ENCODE assay signal across 9 mouse cellular contexts in the genomic region with DNA sequence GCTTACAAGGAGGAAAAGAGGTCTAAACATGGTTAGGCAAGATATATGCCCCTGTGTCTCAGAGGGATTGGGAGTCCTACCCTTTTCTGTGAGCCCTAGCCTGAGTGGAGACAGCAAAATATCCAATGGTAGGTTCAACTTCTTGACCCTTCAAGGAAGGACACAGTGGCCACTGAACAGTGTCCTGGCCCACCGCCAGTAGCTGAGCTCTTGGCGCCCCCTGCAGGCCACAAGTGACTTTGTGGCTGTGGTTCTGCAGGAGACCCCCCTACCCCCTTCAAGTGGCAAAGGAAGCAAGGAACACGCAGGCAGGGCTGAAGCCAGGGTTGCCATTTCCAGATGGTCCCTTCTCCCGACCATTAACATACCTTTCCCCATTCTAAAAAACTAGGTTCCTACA. TPM values are rescaled to one million over a fixed set of nuclear protein-coding genes. Genes with fewer than 3 reads are reported as not detected.
A peak's percentile ranks its signal among the peaks of the same experiment; 100 is the strongest.
DNase-seq lines count a peak whose midpoint lies in the region; ATAC-seq and TF ChIP-seq lines count a peak whose summit lies in the region.
"Had no signal": no experiment of that assay in that cellular context is flagged by ENCODE, and none has a peak within 500 bp of the region (broad histone marks: within the 10 kb centered on the region; RNA-seq: fewer than 3 reads in every experiment).

No protein-coding gene starts in this region.

- DNase-seq in heart, postnatal 0 days (ENCODE audit: low spot score) = peak; percentile 52
- no peak for DNase-seq in heart, adult 9 months (ENCODE audit: low spot score in 2 of 2)
- DNase-seq in 3T3-L1 (ENCODE audit: low read depth, low spot score) = peak; percentile 51
- peak; percentile 11 for DNase-seq in T-cell, adult 2 months (ENCODE audit: low spot score)
- peak; percentile 86 for DNase-seq in kidney, postnatal 10 days
- DNase-seq in neural tube, embryonic 11.5 days (ENCODE audit: low spot score) = peak; percentile 74
- no peak for DNase-seq in Muller cell, postnatal 12 days (ENCODE audit: inconsistent ontology term)

- TF ChIP-seq EP300 in heart, postnatal 0 days (IDR thresholded peaks at IDR 0.05; ENCODE audit: low read depth) = no peak

- WGBS in heart, postnatal 0 days = 3% methylated on average over 4 of the region's 4 CpGs
- WGBS in neural tube, embryonic 11.5 days = 7% methylated on average over 4 of the region's 4 CpGs

- no peaks in the 10 kb centered on the region for H3K4me1 ChIP-seq in heart, postnatal 0 days (ENCODE audit: control insufficient read depth, insufficient read depth)
- H3K4me1 ChIP-seq in embryonic fibroblast, embryonic 13.5 days (ENCODE audit: control insufficient read depth, insufficient read depth, low read length) = 0 out of 2 replicates have a peak, but pooled peaks cover 9% of the 10 kb centered on the region
- H3K4me1 ChIP-seq in neural tube, embryonic 11.5 days (ENCODE audit: control insufficient read depth, insufficient read depth, low read length) = peaks cover 6% of the 10 kb centered on the region; the same call in 1 of the 2 replicates

- peaks cover 22% of the 10 kb centered on the region for H3K27me3 ChIP-seq in heart, postnatal 0 days (ENCODE audit: control insufficient read depth, insufficient read depth, low read length)
- H3K27me3 ChIP-seq in neural tube, embryonic 11.5 days (ENCODE audit: control insufficient read depth, insufficient read depth, low read length) = peaks cover 9% of the 10 kb centered on the region; the same call in 1 of the 2 replicates

- no peak overlapping the region for H3K4me2 ChIP-seq in heart, postnatal 0 days (ENCODE audit: low read depth, low read length)
- H3K4me2 ChIP-seq in neural tube, embryonic 11.5 days (ENCODE audit: low read depth) = no peak overlapping the region
- H3K4me2 ChIP-seq: limb, embryonic 12.5 days had no signal

- no peaks in the 10 kb centered on the region for H3K36me3 ChIP-seq in heart, postnatal 0 days (replicated peaks; ENCODE audit: control insufficient read depth, insufficient read depth, low read length)
- H3K36me3 ChIP-seq in neural tube, embryonic 11.5 days (ENCODE audit: control insufficient read depth, insufficient read depth, low read length) = no peaks in the 10 kb centered on the region
- H3K36me3 ChIP-seq: limb, embryonic 12.5 days had no signal

- H3K9me3 ChIP-seq in heart, postnatal 0 days (replicated peaks; ENCODE audit: control insufficient read depth, low read length) = no peaks in the 10 kb centered on the region
- H3K9me3 ChIP-seq in neural tube, embryonic 11.5 days (ENCODE audit: control insufficient read depth, low read length) = no peaks in the 10 kb centered on the region
- H3K9me3 ChIP-seq: limb, embryonic 12.5 days had no signal

- no peak for TF ChIP-seq POLR2A in embryonic fibroblast, embryonic 13.5 days (IDR thresholded peaks at IDR 0.05; ENCODE audit: low read depth, low read length)

- no peak overlapping the region for H3K9ac ChIP-seq in heart, postnatal 0 days (replicated peaks; ENCODE audit: low read depth, low read length)
- H3K9ac ChIP-seq in neural tube, embryonic 11.5 days (ENCODE audit: low read length) = no peak overlapping the region
- H3K9ac ChIP-seq: limb, embryonic 12.5 days had no signal

- no peak for ATAC-seq in heart, postnatal 0 days (ENCODE audit: insufficient read depth, low read depth)
- no peak for ATAC-seq in neural tube, embryonic 11.5 days (ENCODE audit: insufficient read depth, low FRiP score, low TSS enrichment)

- no peak overlapping the region for H3K4me3 ChIP-seq in heart, postnatal 0 days (ENCODE audit: low read depth, low read length)
- no peak overlapping the region for H3K4me3 ChIP-seq in embryonic fibroblast, embryonic 13.5 days (ENCODE audit: insufficient read depth, low read length)
- no peak overlapping the region for H3K4me3 ChIP-seq in neural tube, embryonic 11.5 days (ENCODE audit: low read depth, low read length)
- H3K4me3 ChIP-seq: limb, embryonic 12.5 days had no signal

- H3K27ac ChIP-seq in heart, postnatal 0 days (ENCODE audit: low read depth) = no peak overlapping the region
- no peak overlapping the region for H3K27ac ChIP-seq in embryonic fibroblast, embryonic 13.5 days (ENCODE audit: insufficient read depth, low read length)
- no peak overlapping the region for H3K27ac ChIP-seq in neural tube, embryonic 11.5 days (ENCODE audit: low read depth, low read length)
- H3K27ac ChIP-seq: limb, embryonic 12.5 days had no signal

- TF ChIP-seq CTCF in heart, postnatal 0 days (IDR thresholded peaks at IDR 0.05; ENCODE audit: low read depth) = peak; percentile 82
- TF ChIP-seq CTCF in embryonic fibroblast, embryonic 13.5 days (IDR thresholded peaks at IDR 0.05; ENCODE audit: borderline replicate concordance, insufficient read depth, low read length) = peak; percentile 73

RNA-seq across cellular contexts. Expression of a gene that starts 10.5 kb away (rescaled TPM):
- 0.58 and 2.9 TPM in 2 replicates for total RNA-seq in heart, postnatal 0 days (2014; rRNA removed; ENCODE audit: low replicate concordance)
- polyA plus RNA-seq in heart, postnatal 0 days (2015; fragmentation: Nextera tagmentation; extraction: Ambion mirVana) = 0.29 and 0.36 TPM in 2 replicates
- 2.2 and 4.7 TPM in 2 replicates for polyA plus RNA-seq in embryonic fibroblast, embryonic 13.5 days (2011; ENCODE audit: insufficient read length, low read depth, missing spikeins)
- polyA plus RNA-seq in neural tube, embryonic 11.5 days (2014; fragmentation: Nextera tagmentation; extraction: Ambion mirVana) = 17.7 and 17.8 TPM in 2 replicates

Comparison
In these comparisons a context has a peak if more than half of its experiments do, and no peak if none do; other contexts are left out.
1. DNase-seq: peak in heart, postnatal 0 days (single experiment), 3T3-L1 (single experiment), T-cell, adult 2 months (single experiment), kidney, postnatal 10 days (single experiment) and neural tube, embryonic 11.5 days (single experiment); none in heart, adult 9 months (0 of 2) and Muller cell, postnatal 12 days (single experiment).